Mouse (Mus musculus) MEL (cell line): Measurements from ENCODE around the gene Rbfox2. TPM values are rescaled to one million over a fixed set of nuclear protein-coding genes. Genes with fewer than 3 reads are reported as not detected.

ENCODE experiments used
- DNase-seq: peaks from one replicate; pipeline ENCODE4 v3.0.0; 2011; ENCODE audit warnings: low read depth, low spot score
- H3K27ac ChIP-seq: 2 replicates; pipeline ENCODE4 v1.5.1; 2012; ENCODE audit warnings: low read depth, mild to moderate bottlenecking, control low read depth, low read length, moderate library complexity; ENCODE audit not compliant: control insufficient read depth
- H3K27me3 ChIP-seq, 2 experiments: fragments of 150-350 bp in 1 of 2; sonication (generic) in 1 of 2; 2 replicates each; pipeline ENCODE4 v1.6.1; 2012; ENCODE audit warnings: low read length in 2 of 2, mild to moderate bottlenecking in 2 of 2, improper control_type of control experiment in 1 of 2, moderate library complexity in 1 of 2; ENCODE audit not compliant: insufficient read depth in 2 of 2, control insufficient read depth in 1 of 2
- H3K36me3 ChIP-seq, 2 experiments: 2 replicates each; pipeline ENCODE4 v1.6.1; 2012 to 2014; ENCODE audit warnings: low read length in 2 of 2, improper control_type of control experiment in 1 of 2, inconsistent platforms in 1 of 2, mild to moderate bottlenecking in 1 of 2; ENCODE audit not compliant: insufficient read depth in 2 of 2, control insufficient read depth in 1 of 2
- H3K4me1 ChIP-seq, 2 experiments: fragments of 150-350 bp in 1 of 2; sonication (generic) in 1 of 2; 2 replicates each; pipeline ENCODE4 v1.6.1; 2012; ENCODE audit warnings: low read length in 2 of 2, improper control_type of control experiment in 1 of 2, mild to moderate bottlenecking in 1 of 2; ENCODE audit not compliant: insufficient read depth in 2 of 2, control insufficient read depth in 1 of 2
- H3K4me3 ChIP-seq, 2 experiments: fragments of 150-350 bp in 1 of 2; sonication (generic) in 1 of 2; 2 replicates each; pipeline ENCODE4 v1.5.1; 2012; ENCODE audit warnings: low read depth in 2 of 2, low read length in 2 of 2, mild to moderate bottlenecking in 2 of 2, moderate library complexity in 2 of 2, control low read depth in 1 of 2, improper control_type of control experiment in 1 of 2; ENCODE audit not compliant: control insufficient read depth in 1 of 2, insufficient read depth in 1 of 2
- H3K79me2 ChIP-seq: 2 replicates; pipeline ENCODE4 v1.6.1; 2012; ENCODE audit warnings: mild to moderate bottlenecking, low read length, moderate library complexity; ENCODE audit not compliant: control insufficient read depth, poor library complexity, insufficient read depth
- H3K9ac ChIP-seq: 2 replicates; pipeline ENCODE4 v1.6.1; 2012; ENCODE audit warnings: low read depth, mild to moderate bottlenecking, control low read depth, low read length, moderate library complexity; ENCODE audit not compliant: control insufficient read depth, poor library complexity, severe bottlenecking
- H3K9me3 ChIP-seq: fragments of 150-350 bp; sonication (generic); replicated peaks from 2 replicates; pipeline ENCODE4 v1.6.1; 2012; ENCODE audit warnings: mild to moderate bottlenecking, low read length, improper control_type of control experiment, moderate library complexity; ENCODE audit not compliant: insufficient read depth
- CHD2 ChIP-seq: IDR thresholded peaks from 2 replicates; pipeline ENCODE4 v1.6.1; 2011; ENCODE audit warnings: low read length, improper control_type of control experiment
- ELF1 ChIP-seq: IDR thresholded peaks from 2 replicates; pipeline ENCODE4 v1.6.1; 2014; ENCODE audit warnings: low read depth, mild to moderate bottlenecking, inconsistent platforms, low read length, improper control_type of control experiment, moderate library complexity
- ETS1 ChIP-seq: IDR thresholded peaks from 2 replicates; pipeline ENCODE4 v1.6.1; 2012; ENCODE audit warnings: low read depth, mild to moderate bottlenecking, inconsistent platforms, low read length, improper control_type of control experiment, moderate library complexity
- GATA1 ChIP-seq: IDR thresholded peaks from 2 replicates; pipeline ENCODE4 v1.6.1; 2011; ENCODE audit warnings: low read depth, low read length, improper control_type of control experiment
- HCFC1 ChIP-seq: IDR thresholded peaks from 2 replicates; pipeline ENCODE4 v1.6.1; 2012; ENCODE audit warnings: low read depth, mild to moderate bottlenecking, inconsistent platforms, low read length, improper control_type of control experiment, moderate library complexity
- JUND ChIP-seq: IDR thresholded peaks from 2 replicates; pipeline ENCODE4 v1.6.1; 2011; ENCODE audit warnings: low read depth, mild to moderate bottlenecking, improper control_type of control experiment, low read length
- MAFK ChIP-seq: IDR thresholded peaks from 2 replicates; pipeline ENCODE4 v1.6.1; 2011; ENCODE audit warnings: low read depth, mild to moderate bottlenecking, low read length, improper control_type of control experiment, borderline replicate concordance
- MAX ChIP-seq: IDR thresholded peaks from 2 replicates; pipeline ENCODE4 v1.6.1; 2011; ENCODE audit warnings: low read length, improper control_type of control experiment
- MAZ ChIP-seq: IDR thresholded peaks from 2 replicates; pipeline ENCODE4 v1.6.1; 2012; ENCODE audit warnings: low read depth, mild to moderate bottlenecking, inconsistent platforms, low read length, improper control_type of control experiment
- MEF2A ChIP-seq: IDR thresholded peaks from 2 replicates; pipeline ENCODE4 v1.6.1; 2014; ENCODE audit warnings: low read depth, mild to moderate bottlenecking, inconsistent platforms, low read length, improper control_type of control experiment; ENCODE audit not compliant: poor library complexity, insufficient replicate concordance, severe bottlenecking; ENCODE audit errors: extremely low read depth
- MYB ChIP-seq: IDR thresholded peaks from 2 replicates; pipeline ENCODE4 v1.6.1; 2011; ENCODE audit warnings: mild to moderate bottlenecking, low read depth, low read length, improper control_type of control experiment
- NRF1 ChIP-seq: IDR thresholded peaks from 2 replicates; pipeline ENCODE4 v1.6.1; 2014; ENCODE audit warnings: low read depth, mild to moderate bottlenecking, inconsistent platforms, low read length, improper control_type of control experiment, moderate library complexity; ENCODE audit not compliant: poor library complexity, insufficient read depth, severe bottlenecking
- RCOR1 ChIP-seq: IDR thresholded peaks from 2 replicates; pipeline ENCODE4 v1.6.1; 2012; ENCODE audit warnings: low read depth, mild to moderate bottlenecking, inconsistent platforms, low read length, improper control_type of control experiment
- TBP ChIP-seq: IDR thresholded peaks from 2 replicates; pipeline ENCODE4 v1.8.0; 2011; ENCODE audit warnings: low read depth, low read length, improper control_type of control experiment
- UBTF ChIP-seq: IDR thresholded peaks from 2 replicates; pipeline ENCODE4 v1.6.1; 2012; ENCODE audit warnings: low read depth, mild to moderate bottlenecking, inconsistent platforms, low read length, improper control_type of control experiment, moderate library complexity, borderline replicate concordance; ENCODE audit not compliant: insufficient read depth
- USF1 ChIP-seq: IDR thresholded peaks from 2 replicates; pipeline ENCODE4 v1.6.1; 2014; ENCODE audit warnings: low read depth, mild to moderate bottlenecking, inconsistent platforms, low read length, improper control_type of control experiment, moderate library complexity
- USF2 ChIP-seq, 2 experiments: IDR thresholded peaks; 2 replicates each; pipeline ENCODE4 v1.6.1; 2011 to 2012; ENCODE audit warnings: improper control_type of control experiment in 2 of 2, low read length in 2 of 2, borderline replicate concordance in 1 of 2, inconsistent platforms in 1 of 2, low read depth in 1 of 2, mild to moderate bottlenecking in 1 of 2; ENCODE audit not compliant: insufficient read depth in 1 of 2
- ZKSCAN1 ChIP-seq: IDR thresholded peaks from 2 replicates; pipeline ENCODE4 v1.6.1; 2012; ENCODE audit warnings: low read depth, mild to moderate bottlenecking, inconsistent platforms, low read length, improper control_type of control experiment, moderate library complexity
- ZMIZ1 ChIP-seq: IDR thresholded peaks from 2 replicates; pipeline ENCODE4 v1.6.1; 2012; ENCODE audit warnings: low read depth, mild to moderate bottlenecking, inconsistent platforms, low read length, improper control_type of control experiment, moderate library complexity
- polyA plus RNA-seq, 2 experiments: library from polyadenylated mRNA; stranded (reverse) in 1 of 2; unstranded in 1 of 2; fragments of >175 nt in 1 of 2; fragments of >200 nt in 1 of 2; gene quantifications; 2 replicates each; pipeline versions ENCODE4 v1.2.1 to v1.2.4; 2012; ENCODE audit warnings: low replicate concordance in 2 of 2, low read depth in 1 of 2; ENCODE audit not compliant: insufficient read length in 2 of 2, insufficient read depth in 1 of 2, missing spikeins in 1 of 2
- total RNA-seq: library from RNA; depleted of rRNA; stranded (reverse); fragments of 300-350 nt; gene quantifications from 2 replicates; pipeline ENCODE4 v1.2.3, GENCODE M21; 2012

Rbfox2 gene
- total and polyA plus RNA-seq, 3 experiments = 3.4 to 6.0 TPM; not detected in 1

GRCm38 (mm10) chr15:77115456-77115855 lies 191.3 kb downstream of the Rbfox2 start:
- no peak for DNase-seq
- no peaks in the 10 kb centered on the region for H3K36me3 ChIP-seq
- no peaks in the 10 kb centered on the region for H3K9me3 ChIP-seq
- no peaks in the 10 kb centered on the region for H3K27me3 ChIP-seq
- TF ChIP-seq ZMIZ1 (no peak), RCOR1 (no peak), CHD2 (no peak)
- TF ChIP-seq, all 39 proteins: peak for 0
- Histone ChIP-seq H3K9ac (no peak overlapping the region), H3K27ac (no peak overlapping the region), H3K79me2 (no peaks in the 10 kb centered on the region), H3K4me3 (no peak overlapping the region), H3K4me1 (no peaks in the 10 kb centered on the region)

- Histone ChIP-seq H3K4me1 (no peaks in the 10 kb centered on the region), H3K36me3 (no peaks in the 10 kb centered on the region), H3K9me3 (no peaks in the 10 kb centered on the region), H3K4me3 (no peak overlapping the region), H3K9ac (no peak overlapping the region), H3K27ac (no peak overlapping the region), H3K27me3 (no peaks in the 10 kb centered on the region)
- no peak for DNase-seq
- TF ChIP-seq CHD2 = no peak
- TF ChIP-seq MAX = no peak
- no peak for TF ChIP-seq UBTF
- no peak for TF ChIP-seq TBP
- no peak for TF ChIP-seq ZKSCAN1
- no peak for TF ChIP-seq GATA1
- no peak for TF ChIP-seq MEF2A
- no peak for TF ChIP-seq ELF1
- no peak for TF ChIP-seq MAFK
- TF ChIP-seq HCFC1 = no peak
- TF ChIP-seq, all 39 proteins: peak for 0
- no peaks in the 10 kb centered on the region for H3K79me2 ChIP-seq
Measured at GRCm38 (mm10) chr15:77113591-77113990, 193.2 kb downstream of the Rbfox2 start.

GRCm38 (mm10) chr15:77112378-77112777 lies 194.4 kb downstream of the Rbfox2 start:
- Histone ChIP-seq H3K9me3 (no peaks in the 10 kb centered on the region), H3K36me3 (no peaks in the 10 kb centered on the region), H3K27ac (no peak overlapping the region), H3K27me3 (no peaks in the 10 kb centered on the region), H3K4me1 (no peaks in the 10 kb centered on the region), H3K9ac (no peak overlapping the region), H3K79me2 (no peaks in the 10 kb centered on the region), H3K4me3 (no peak overlapping the region)
- no peak for DNase-seq
- TF ChIP-seq HCFC1 (no peak), USF1 (no peak), MYB (no peak), JUND (no peak), ETS1 (no peak), NRF1 (no peak), MAZ (no peak), USF2 (IDR thresholded peaks at IDR 0.05; ENCODE audit: borderline replicate concordance in 1 of 2, insufficient read depth in 1 of 2, low read depth in 1 of 2, low read length in 2 of 2) (no peak), UBTF (no peak), GATA1 (no peak)
